Mouse (Mus musculus): ENCODE results near the gene Adcy4. TPM values are rescaled to one million over a fixed set of nuclear protein-coding genes. Genes with fewer than 3 reads are reported as not detected.

Gene Adcy4
- 7.4 and 11.2 TPM in 2 replicates for polyA plus RNA-seq (2012; rRNA removed)

GRCm38 (mm10) chr14:55783958-55784235 lies at the start of gene Adcy4:
Gene Adcy4, minus strand, starts transcription at chr14:55784095.
- H3K4me3 ChIP-seq (ENCODE audit: control insufficient read depth, insufficient read depth, low read length): no peak within 1 kb of the TSS

DNA sequence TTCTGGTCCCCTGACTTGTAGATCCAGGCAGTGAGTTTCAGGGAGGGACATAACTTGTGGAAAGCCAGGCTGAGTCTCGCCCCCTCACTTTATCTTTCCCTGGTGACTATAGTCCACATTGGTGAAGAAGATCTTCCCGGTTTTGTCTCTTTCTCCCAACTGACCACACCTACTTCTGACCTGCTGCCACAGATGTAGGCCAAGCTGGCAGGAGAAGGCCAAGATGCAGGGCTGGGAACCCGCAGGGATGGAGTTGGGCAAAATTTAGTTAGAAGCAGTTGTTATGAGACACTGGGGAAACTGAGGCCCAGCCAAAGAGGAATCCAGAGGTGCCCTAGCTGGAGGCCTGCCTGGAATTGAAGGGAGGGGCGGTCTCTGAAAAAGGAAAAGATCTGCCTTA lies 49.2 kb upstream of the Adcy4 start:
- no peaks in the 10 kb centered on the region for H3K4me1 ChIP-seq (replicated peaks; ENCODE audit: control insufficient read depth, insufficient read depth, low read length)
- TF ChIP-seq POLR2A (IDR thresholded peaks at IDR 0.05; ENCODE audit: control insufficient read depth, extremely low read depth, insufficient read depth, low read length, poor library complexity): no peak
- TF ChIP-seq CTCF (IDR thresholded peaks at IDR 0.05; ENCODE audit: borderline replicate concordance, control insufficient read depth, extremely low read depth, insufficient read depth, low read length, poor library complexity): no peak
- no peaks in the 10 kb centered on the region for H3K36me3 ChIP-seq (ENCODE audit: control insufficient read depth, insufficient read depth, low read length)
- no peaks in the 10 kb centered on the region for H3K27me3 ChIP-seq (ENCODE audit: control insufficient read depth, insufficient read depth, low read length)
- no peak for DNase-seq
- H3K27ac ChIP-seq (ENCODE audit: control insufficient read depth, insufficient read depth, low read length): no peak overlapping the region
- H3K4me3 ChIP-seq (ENCODE audit: control insufficient read depth, insufficient read depth, low read length): no peak overlapping the region
- 91% methylated on average over 4 of the region's 4 CpGs for WGBS

More at GRCm38 (mm10) chr14:55783958-55784235, at the start of gene Adcy4:
- H3K4me1 ChIP-seq (replicated peaks; ENCODE audit: control insufficient read depth, insufficient read depth, low read length): peaks cover 12% of the 10 kb centered on the region
- no peaks in the 10 kb centered on the region for H3K27me3 ChIP-seq (ENCODE audit: control insufficient read depth, insufficient read depth, low read length)
- no peak within 1 kb of the TSS for H3K27ac ChIP-seq (ENCODE audit: control insufficient read depth, insufficient read depth, low read length)
- DNase-seq: peak; percentile 0
- no peaks in the 10 kb centered on the region for H3K36me3 ChIP-seq (ENCODE audit: control insufficient read depth, insufficient read depth, low read length)
- WGBS: 75% methylated on average over 13 of the region's 13 CpGs
- TF ChIP-seq POLR2A (IDR thresholded peaks at IDR 0.05; ENCODE audit: control insufficient read depth, extremely low read depth, insufficient read depth, low read length, poor library complexity) (no peak), CTCF (IDR thresholded peaks at IDR 0.05; ENCODE audit: borderline replicate concordance, control insufficient read depth, extremely low read depth, insufficient read depth, low read length, poor library complexity) (no peak)

- Histone ChIP-seq H3K36me3 (ENCODE audit: control insufficient read depth, insufficient read depth, low read length) (no peaks in the 10 kb centered on the region), H3K27me3 (ENCODE audit: control insufficient read depth, insufficient read depth, low read length) (peaks cover 5% of the 10 kb centered on the region; the same call in 1 of the 2 replicates), H3K4me3 (ENCODE audit: control insufficient read depth, insufficient read depth, low read length) (no peak overlapping the region), H3K4me1 (replicated peaks; ENCODE audit: control insufficient read depth, insufficient read depth, low read length) (no peaks in the 10 kb centered on the region), H3K27ac (ENCODE audit: control insufficient read depth, insufficient read depth, low read length) (no peak overlapping the region)
- WGBS: 49% methylated on average over 4 of the region's 4 CpGs
- TF ChIP-seq POLR2A (IDR thresholded peaks at IDR 0.05; ENCODE audit: control insufficient read depth, extremely low read depth, insufficient read depth, low read length, poor library complexity): no peak
- TF ChIP-seq CTCF (IDR thresholded peaks at IDR 0.05; ENCODE audit: borderline replicate concordance, control insufficient read depth, extremely low read depth, insufficient read depth, low read length, poor library complexity): no peak
- no peak for DNase-seq
These were observed 46.4 kb upstream of the Adcy4 start for GRCm38 (mm10) chr14:55830331-55830730.

DNA sequence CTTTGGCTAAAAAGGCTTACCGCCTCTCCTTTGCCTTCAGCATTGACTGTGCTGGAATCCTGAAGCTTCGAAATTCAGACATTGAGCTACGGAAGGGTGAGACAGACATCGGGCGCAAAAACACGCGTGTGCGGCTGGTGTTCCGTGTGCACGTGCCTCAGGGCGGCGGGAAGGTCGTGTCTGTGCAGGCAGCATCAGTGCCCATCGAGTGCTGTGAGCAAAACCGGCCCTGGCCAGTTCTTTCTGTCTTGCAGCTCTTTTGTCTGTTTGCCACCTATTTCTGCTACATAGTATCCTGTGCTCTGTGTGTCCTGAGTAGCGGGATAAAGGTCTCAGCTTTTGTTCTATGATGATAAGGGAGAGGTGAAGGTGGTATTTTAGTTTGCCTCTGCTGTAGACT lies 46.0 kb upstream of the Adcy4 start:
- no peak overlapping the region for H3K27ac ChIP-seq (ENCODE audit: control insufficient read depth, insufficient read depth, low read length)
- peaks cover 10% of the 10 kb centered on the region for H3K27me3 ChIP-seq (ENCODE audit: control insufficient read depth, insufficient read depth, low read length)
- no peak for DNase-seq
- H3K36me3 ChIP-seq (ENCODE audit: control insufficient read depth, insufficient read depth, low read length): no peaks in the 10 kb centered on the region
- no peak for TF ChIP-seq POLR2A (IDR thresholded peaks at IDR 0.05; ENCODE audit: control insufficient read depth, extremely low read depth, insufficient read depth, low read length, poor library complexity)
- no peak for TF ChIP-seq CTCF (IDR thresholded peaks at IDR 0.05; ENCODE audit: borderline replicate concordance, control insufficient read depth, extremely low read depth, insufficient read depth, low read length, poor library complexity)
- H3K4me3 ChIP-seq (ENCODE audit: control insufficient read depth, insufficient read depth, low read length): no peak overlapping the region
- no peaks in the 10 kb centered on the region for H3K4me1 ChIP-seq (replicated peaks; ENCODE audit: control insufficient read depth, insufficient read depth, low read length)
- WGBS: 95% methylated on average over 16 of the region's 16 CpGs

GRCm38 (mm10) chr14:55828716-55829263 lies 44.9 kb upstream of the Adcy4 start:
- Histone ChIP-seq H3K4me1 (replicated peaks; ENCODE audit: control insufficient read depth, insufficient read depth, low read length) (no peaks in the 10 kb centered on the region), H3K27me3 (ENCODE audit: control insufficient read depth, insufficient read depth, low read length) (peaks cover 19% of the 10 kb centered on the region), H3K4me3 (ENCODE audit: control insufficient read depth, insufficient read depth, low read length) (no peak overlapping the region), H3K27ac (ENCODE audit: control insufficient read depth, insufficient read depth, low read length) (no peak overlapping the region), H3K36me3 (ENCODE audit: control insufficient read depth, insufficient read depth, low read length) (no peaks in the 10 kb centered on the region)
- no peak for DNase-seq
- TF ChIP-seq CTCF (IDR thresholded peaks at IDR 0.05; ENCODE audit: borderline replicate concordance, control insufficient read depth, extremely low read depth, insufficient read depth, low read length, poor library complexity) (no peak), POLR2A (IDR thresholded peaks at IDR 0.05; ENCODE audit: control insufficient read depth, extremely low read depth, insufficient read depth, low read length, poor library complexity) (no peak)
- WGBS: 68% methylated on average over 3 of the region's 3 CpGs

- Histone ChIP-seq H3K27ac (ENCODE audit: control insufficient read depth, insufficient read depth, low read length) (no peak overlapping the region), H3K36me3 (ENCODE audit: control insufficient read depth, insufficient read depth, low read length) (no peaks in the 10 kb centered on the region), H3K27me3 (ENCODE audit: control insufficient read depth, insufficient read depth, low read length) (peaks cover 27% of the 10 kb centered on the region), H3K4me1 (replicated peaks; ENCODE audit: control insufficient read depth, insufficient read depth, low read length) (no peaks in the 10 kb centered on the region), H3K4me3 (ENCODE audit: control insufficient read depth, insufficient read depth, low read length) (no peak overlapping the region)
- DNase-seq: no peak
- TF ChIP-seq CTCF (IDR thresholded peaks at IDR 0.05; ENCODE audit: borderline replicate concordance, control insufficient read depth, extremely low read depth, insufficient read depth, low read length, poor library complexity): no peak
- no peak for TF ChIP-seq POLR2A (IDR thresholded peaks at IDR 0.05; ENCODE audit: control insufficient read depth, extremely low read depth, insufficient read depth, low read length, poor library complexity)
- 61% methylated on average over 41 of the region's 41 CpGs for WGBS
These were observed 42.9 kb upstream of the Adcy4 start for GRCm38 (mm10) chr14:55826551-55827340.

Data from thymus, adult 2 months (tissue).